Mouse (Mus musculus) spleen, adult 12 weeks (tissue): ENCODE results near the gene 3110001I22Rik.
"Not testable (repeated sequence)": the region's sequence is repeated elsewhere in the genome, so short reads cannot be mapped to it uniquely, and the experiment has no call there.

Source experiments
- DNase-seq: peaks from one replicate; pipeline ENCODE4 v3.0.0; 2022; ENCODE audit warnings: low spot score

The 3110001I22Rik gene

GRCm38 (mm10) chr16:13671685-13672385 lies at the start of gene 3110001I22Rik, which contains the start of gene Bfar:
Gene 3110001I22Rik, plus strand, starts transcription at chr16:13671929.
Gene Bfar, plus strand, starts transcription at chr16:13671858.
- DNase-seq: peak; percentile 82

GRCm38 (mm10) chr16:13628345-13628744 lies 43.4 kb upstream of the 3110001I22Rik start:
- no peak for DNase-seq

DNA sequence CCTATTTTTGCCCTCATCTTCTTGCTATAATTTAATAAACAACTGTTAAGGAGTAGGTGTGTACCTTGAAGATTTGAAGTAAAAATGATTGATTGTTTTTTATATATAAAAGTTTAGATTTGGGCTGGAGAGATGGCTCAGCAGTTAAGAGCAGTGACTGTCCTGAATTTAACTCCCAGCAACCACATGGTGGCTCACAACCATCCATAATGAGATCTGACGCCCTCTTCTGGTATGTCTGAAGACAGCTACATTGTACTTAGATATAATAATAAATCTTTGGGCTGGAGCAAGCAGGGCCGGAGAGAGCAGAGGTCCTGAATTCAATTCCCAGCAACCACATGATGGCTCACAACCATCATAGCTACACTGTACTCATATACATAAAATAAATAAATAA lies 33.5 kb upstream of the 3110001I22Rik start:
- DNase-seq: not testable (repeated sequence)

DNA sequence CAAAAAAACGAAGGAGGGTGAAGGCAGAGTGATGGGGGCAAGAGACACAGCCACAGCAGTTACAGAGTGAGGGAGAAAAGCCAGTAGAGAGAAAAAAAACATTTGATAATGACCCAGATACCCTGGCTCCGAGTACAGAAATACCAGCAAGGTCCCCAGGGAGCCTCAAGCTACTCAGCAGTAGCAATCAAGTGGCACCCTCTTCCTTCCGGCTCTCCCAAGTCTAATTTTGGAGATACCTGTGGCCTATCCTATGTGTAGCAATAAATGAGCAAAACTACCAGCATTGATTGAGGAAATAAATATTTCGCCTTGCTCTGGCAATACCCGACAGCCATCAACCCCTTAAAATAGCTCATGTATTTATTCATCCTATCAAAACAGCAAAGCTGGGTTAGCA lies 32.2 kb upstream of the 3110001I22Rik start:
- no peak for DNase-seq

- no peak for DNase-seq
Observed at GRCm38 (mm10) chr16:13640064-13640463, 31.7 kb upstream of the 3110001I22Rik start.

DNA sequence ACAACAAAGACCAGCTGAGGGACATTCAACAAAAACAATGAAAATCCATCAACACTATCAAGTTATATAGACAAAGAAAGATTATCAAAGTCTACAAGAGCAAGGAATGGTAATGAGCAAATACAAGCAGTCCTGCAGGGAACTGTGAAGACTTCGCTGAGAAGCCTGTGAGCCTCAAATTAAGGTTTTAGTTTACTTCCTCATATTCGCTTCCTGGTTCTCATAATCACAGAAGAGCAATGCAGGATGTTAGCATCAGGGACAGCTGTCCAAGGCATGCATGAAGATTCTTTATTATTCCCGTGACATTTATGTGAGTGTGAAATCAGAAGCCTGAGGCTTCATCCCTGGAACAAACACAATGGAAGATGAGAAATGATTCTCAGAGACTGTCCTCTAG lies 27.3 kb upstream of the 3110001I22Rik start:
- DNase-seq: no peak

DNA sequence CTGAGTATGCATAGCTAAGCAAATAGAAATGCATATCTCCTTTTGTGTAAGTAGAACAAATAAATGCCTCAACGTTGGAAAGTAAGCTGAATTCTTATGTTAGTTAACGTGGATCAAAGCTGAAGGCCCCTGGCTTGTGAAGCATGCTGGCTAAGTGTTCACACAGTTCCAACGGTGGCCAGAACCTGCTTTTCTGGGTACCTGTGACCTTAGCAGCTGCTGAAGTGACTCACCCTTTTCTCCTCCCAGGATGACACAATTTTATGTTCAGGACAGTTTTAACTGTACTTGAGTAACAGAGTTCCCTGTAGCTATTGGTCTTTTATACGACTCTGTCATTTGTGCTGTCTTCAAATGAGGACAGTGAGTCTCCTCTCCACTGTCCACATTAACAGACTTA lies 25.8 kb upstream of the 3110001I22Rik start:
- DNase-seq: no peak

DNA sequence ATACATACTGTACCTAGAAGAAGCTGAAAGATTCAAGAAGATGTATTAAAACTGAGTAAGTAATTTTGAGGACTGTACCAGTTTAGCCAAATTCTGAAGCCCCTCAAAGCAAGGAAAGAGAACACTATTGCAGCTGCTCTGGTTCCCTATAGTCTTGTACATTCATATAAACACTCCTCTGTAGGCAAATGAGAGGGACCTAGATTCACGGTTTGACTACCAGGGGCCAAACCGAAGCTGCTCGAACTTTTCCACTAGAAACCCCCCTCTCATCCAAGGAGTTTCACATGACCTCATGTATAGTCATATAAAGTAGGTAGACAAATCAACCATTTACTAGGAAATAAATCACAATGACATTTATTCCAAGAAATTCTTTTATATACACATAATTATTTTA lies 12.8 kb upstream of the 3110001I22Rik start:
- no peak for DNase-seq

- no peak for DNase-seq
Observed at GRCm38 (mm10) chr16:13660736-13661135, 11.0 kb upstream of the 3110001I22Rik start.

- DNase-seq: peak; percentile 89
Observed at GRCm38 (mm10) chr16:13667878-13668343, 3.8 kb upstream of the 3110001I22Rik start, which contains the start of gene Parn. Gene Parn, minus strand, starts transcription at chr16:13668170.

GRCm38 (mm10) chr16:13668402-13669108 lies 3.2 kb upstream of the 3110001I22Rik start:
- DNase-seq: no peak

DNA sequence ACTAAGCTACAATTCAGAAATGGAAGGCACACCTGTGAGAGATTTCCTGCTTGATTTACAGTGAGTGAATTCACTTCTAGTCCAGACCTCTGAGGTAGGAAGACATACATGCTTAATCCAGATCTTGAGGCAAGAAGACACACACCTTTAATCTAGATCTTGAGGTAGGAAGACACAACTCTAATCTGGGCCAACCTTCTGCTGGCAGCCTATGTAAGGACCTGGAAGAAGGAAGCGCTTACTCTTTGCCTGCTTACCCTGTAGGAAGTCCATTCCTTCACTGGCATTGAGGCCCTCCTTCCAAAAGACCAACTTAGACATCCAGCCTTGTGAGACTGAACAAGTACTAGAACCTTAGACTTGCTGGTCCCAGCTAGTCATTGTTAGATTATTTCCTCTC lies 2.4 kb upstream of the 3110001I22Rik start:
- no peak for DNase-seq

GRCm38 (mm10) chr16:13670896-13671295 lies 833 bp upstream of the 3110001I22Rik start:
- DNase-seq: not testable (repeated sequence)

GRCm38 (mm10) chr16:13672386-13672898 lies 713 bp downstream of the 3110001I22Rik start:
- peak; percentile 66 for DNase-seq

- DNase-seq: no peak
Observed at GRCm38 (mm10) chr16:13673114-13673513, 1.4 kb downstream of the 3110001I22Rik start.

DNA sequence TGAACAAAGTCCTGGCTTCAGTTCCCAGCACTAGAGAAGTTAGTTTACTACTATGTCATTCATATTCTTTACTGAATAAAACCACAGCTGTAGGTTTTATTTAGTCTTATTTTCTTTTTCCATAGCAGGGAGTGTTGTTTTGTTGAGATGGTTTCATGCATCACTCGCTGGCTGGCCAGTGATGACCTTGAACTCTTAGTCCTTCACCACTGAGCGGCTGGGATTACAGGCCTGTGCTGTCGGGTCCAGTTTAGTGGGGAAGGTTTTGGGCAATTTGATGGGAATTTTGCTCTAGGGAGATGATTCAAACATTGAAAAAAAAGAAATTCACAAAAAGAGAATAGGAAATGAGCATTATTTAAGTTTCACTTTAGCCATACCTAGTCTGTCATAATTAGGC lies 2.8 kb downstream of the 3110001I22Rik start:
- no peak for DNase-seq

GRCm38 (mm10) chr16:13678601-13679319 lies 7.0 kb downstream of the 3110001I22Rik start:
- no peak for DNase-seq

DNA sequence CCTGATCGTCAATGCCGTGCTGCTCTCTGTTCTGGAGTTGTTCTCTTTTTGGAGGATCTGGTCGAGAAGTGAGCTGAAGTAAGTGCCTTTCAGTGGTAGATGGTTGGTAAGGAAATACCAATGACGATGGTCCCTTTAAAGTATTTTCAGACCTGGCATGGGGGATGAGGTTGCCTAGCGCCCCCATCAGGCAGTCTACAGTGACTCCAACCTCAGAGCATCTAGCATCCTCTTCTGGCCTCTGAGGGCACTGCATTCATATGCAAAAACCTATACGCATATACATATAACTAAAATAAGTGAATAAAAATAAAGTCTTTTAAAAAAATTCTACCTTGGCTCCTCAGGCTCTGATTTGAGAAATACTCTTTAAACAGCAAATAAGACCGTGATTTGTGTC lies 27.3 kb downstream of the 3110001I22Rik start:
- no peak for DNase-seq

DNA sequence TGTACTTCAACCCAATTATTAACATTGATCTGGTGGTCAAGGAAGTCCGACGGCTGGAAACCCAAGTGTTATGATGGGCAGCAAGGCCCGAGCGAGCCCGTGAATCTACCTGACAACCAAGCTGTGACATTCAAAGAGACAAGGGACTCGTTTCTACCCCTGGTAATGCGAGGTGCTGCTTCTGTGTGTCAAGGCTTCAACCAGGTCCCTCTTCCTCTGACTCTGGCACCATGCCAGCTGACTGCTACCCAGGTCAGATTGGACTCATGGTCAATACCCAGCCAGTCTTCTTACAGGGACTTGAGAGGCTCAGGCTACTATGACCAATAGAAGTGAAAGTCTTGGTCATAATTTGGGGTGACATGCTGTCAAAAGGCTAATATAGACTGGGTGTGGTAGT lies 30.5 kb downstream of the 3110001I22Rik start:
- no peak for DNase-seq

DNA sequence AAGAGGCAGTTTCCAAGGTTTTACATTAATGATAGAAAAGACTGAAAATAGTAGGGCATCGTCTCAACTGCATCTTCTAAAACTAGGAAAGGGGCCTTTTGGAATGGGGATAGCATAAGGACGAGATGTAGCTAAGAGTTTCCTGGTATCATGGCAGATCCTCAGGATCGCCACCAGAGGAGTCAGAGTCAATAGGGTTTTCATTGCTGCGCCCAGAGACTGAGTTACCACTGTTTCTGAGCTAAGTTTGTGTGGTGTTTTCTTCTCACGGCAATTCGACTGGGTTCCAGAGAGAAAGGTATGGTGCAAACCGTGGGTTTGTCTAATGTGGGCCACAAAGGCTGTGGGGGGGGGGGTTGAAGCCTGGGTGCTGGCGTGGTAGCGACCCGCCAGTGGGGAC lies 32.9 kb downstream of the 3110001I22Rik start:
- no peak for DNase-seq

- DNase-seq: no peak
Observed at GRCm38 (mm10) chr16:13714910-13715309, 43.2 kb downstream of the 3110001I22Rik start.

GRCm38 (mm10) chr16:13716821-13717553 lies 45.3 kb downstream of the 3110001I22Rik start:
- no peak for DNase-seq
